26 mouse cellular contexts compared by ENCODE assay signal in the genomic region with DNA sequence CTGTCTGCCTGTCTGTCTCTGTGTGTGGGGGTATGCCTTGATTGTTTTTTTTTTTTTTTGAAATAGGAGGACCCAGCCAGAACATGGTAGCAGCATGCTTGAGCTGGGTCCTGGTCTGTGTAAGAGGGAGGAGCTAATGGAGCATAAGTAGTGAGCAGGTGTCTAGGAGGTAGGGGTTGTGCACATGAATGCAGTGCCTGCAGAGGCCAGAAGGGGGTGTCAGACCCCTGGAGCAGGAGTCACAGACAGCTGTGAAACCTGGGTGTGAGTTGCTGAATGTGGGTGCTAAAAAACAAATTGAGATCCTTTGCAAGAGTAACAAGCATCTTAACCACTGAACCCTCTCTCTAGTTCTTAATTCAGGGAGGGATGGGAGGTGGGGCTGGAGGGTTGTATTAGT. TPM values are rescaled to one million over a fixed set of nuclear protein-coding genes. Genes with fewer than 3 reads are reported as not detected.
DNase-seq lines count a peak whose midpoint lies in the region; TF ChIP-seq lines count a peak whose summit lies in the region.
"Had no signal": no experiment of that assay in that cellular context is flagged by ENCODE, and none has a peak within 500 bp of the region (broad histone marks: within the 10 kb centered on the region; RNA-seq: fewer than 3 reads in every experiment).

No protein-coding gene starts in this region.

- H3K27ac ChIP-seq in layer of hippocampus, adult 2 months: no peak overlapping the region
- H3K27ac ChIP-seq: hindbrain, embryonic 10.5 days; intestine, embryonic 15.5 days; limb, embryonic 15.5 days; liver, embryonic 15.5 days; neural tube, embryonic 12.5 days had no signal

- DNase-seq in layer of hippocampus, adult 2 months (ENCODE audit: low spot score in 2 of 2): no peak
- DNase-seq in layer of hippocampus, adult 11-12 months (ENCODE audit: low spot score): no peak
- DNase-seq in thymus, postnatal 4 days: peak; percentile 48
- DNase-seq in thymus, postnatal 10 days (ENCODE audit: low spot score in 2 of 2): no peak
- DNase-seq in R1 (ENCODE audit: low read depth, low spot score): peak; percentile 61
- DNase-seq in cerebellum, adult 18-20 months: no peak
- DNase-seq in embryo, embryonic 9.5 days (ENCODE audit: extremely low spot score): no peak
- DNase-seq: adrenal gland, postnatal 14 days; cerebellum, adult 11-12 months; cerebellum, postnatal 10 days; forebrain, postnatal 0 days; heart, postnatal 14 days; kidney, adult 2 months; kidney, postnatal 36 days; layer of hippocampus, postnatal 36 days; left cerebral cortex, postnatal 4 days; lung, embryonic 14.5 days; lung, postnatal 14 days; right cerebral cortex, adult 18-20 months; thymus, postnatal 36 days had no signal

- peak; percentile 40 for TF ChIP-seq CTCF in layer of hippocampus, adult 2 months (conservative IDR thresholded peaks at IDR 0.05)

- no peak overlapping the region for H3K4me3 ChIP-seq in layer of hippocampus, adult 2 months
- H3K4me3 ChIP-seq: erythroblast, embryonic 14.5 days; hindbrain, embryonic 10.5 days; intestine, embryonic 15.5 days; limb, embryonic 15.5 days; liver, embryonic 15.5 days; neural tube, embryonic 12.5 days had no signal

RNA-seq across cellular contexts. Expression of a gene that starts 22.4 kb away (rescaled TPM):
- total RNA-seq in layer of hippocampus, adult 2 months (2021): 10 to 100 TPM; 51.1 to 52.1 TPM

RNA-seq across cellular contexts. Expression of a gene that starts 54.2 kb away (rescaled TPM):
- 100 to 1,000 TPM; 171 to 181 TPM for total RNA-seq in layer of hippocampus, adult 2 months (2021)

Comparison
In these comparisons a context has a peak if more than half of its experiments do, and no peak if none do; other contexts are left out.
1. DNase-seq: peak in thymus, postnatal 4 days (single experiment) and R1 (single experiment); none in layer of hippocampus, adult 2 months (0 of 2), layer of hippocampus, adult 11-12 months (single experiment), thymus, postnatal 10 days (0 of 2), cerebellum, adult 18-20 months (0 of 2) and embryo, embryonic 9.5 days (single experiment).